Mouse (Mus musculus): ENCODE measurements around the gene Gprin1. TPM values are rescaled to one million over a fixed set of nuclear protein-coding genes. Genes with fewer than 3 reads are reported as not detected.

The Gprin1 gene
- polyA plus RNA-seq (2012; rRNA removed), result 0.07 and 0.09 TPM in 2 replicates

- no peaks in the 10 kb centered on the region for H3K4me1 ChIP-seq (ENCODE audit: control insufficient read depth, insufficient read depth, low read length)
- no peak for DNase-seq
- WGBS, result 5% methylated on average over 29 of the region's 29 CpGs
- H3K4me3 ChIP-seq (replicated peaks; ENCODE audit: extremely low read depth, low read depth, low read length), result no peak within 1 kb of the TSS
- TF ChIP-seq CTCF (IDR thresholded peaks at IDR 0.05; ENCODE audit: insufficient read depth, low read length), result no peak
- no peak for TF ChIP-seq POLR2A (IDR thresholded peaks at IDR 0.05; ENCODE audit: borderline replicate concordance, extremely low read depth, low read depth, low read length)
These were observed at the start of gene Gprin1 for GRCm38 (mm10) chr13:54749864-54750411. Gene Gprin1 (minus strand): TSS chr13:54749874.

- TF ChIP-seq POLR2A (IDR thresholded peaks at IDR 0.05; ENCODE audit: borderline replicate concordance, extremely low read depth, low read depth, low read length) (no peak), CTCF (IDR thresholded peaks at IDR 0.05; ENCODE audit: insufficient read depth, low read length) (no peak)
- 56% methylated on average over 10 of the region's 10 CpGs for WGBS
- no peaks in the 10 kb centered on the region for H3K4me1 ChIP-seq (ENCODE audit: control insufficient read depth, insufficient read depth, low read length)
- H3K4me3 ChIP-seq (replicated peaks; ENCODE audit: extremely low read depth, low read depth, low read length), result no peak overlapping the region
- no peak for DNase-seq
These were observed 49.1 kb upstream of the Gprin1 start for GRCm38 (mm10) chr13:54798740-54799139.

- TF ChIP-seq CTCF (IDR thresholded peaks at IDR 0.05; ENCODE audit: insufficient read depth, low read length) (no peak), POLR2A (IDR thresholded peaks at IDR 0.05; ENCODE audit: borderline replicate concordance, extremely low read depth, low read depth, low read length) (no peak)
- 78% methylated on average over 16 of the region's 16 CpGs for WGBS
- DNase-seq, result no peak
- Histone ChIP-seq H3K4me1 (ENCODE audit: control insufficient read depth, insufficient read depth, low read length) (no peaks in the 10 kb centered on the region), H3K4me3 (replicated peaks; ENCODE audit: extremely low read depth, low read depth, low read length) (no peak overlapping the region)
These were observed 48.4 kb upstream of the Gprin1 start for GRCm38 (mm10) chr13:54797861-54798643.

- H3K4me1 ChIP-seq (ENCODE audit: control insufficient read depth, insufficient read depth, low read length), result no peaks in the 10 kb centered on the region
- 44% methylated on average over 4 of the region's 4 CpGs for WGBS
- peak; percentile 23 for DNase-seq
- no peak for TF ChIP-seq POLR2A (IDR thresholded peaks at IDR 0.05; ENCODE audit: borderline replicate concordance, extremely low read depth, low read depth, low read length)
- peak; percentile 56 for TF ChIP-seq CTCF (IDR thresholded peaks at IDR 0.05; ENCODE audit: insufficient read depth, low read length)
- no peak overlapping the region for H3K4me3 ChIP-seq (replicated peaks; ENCODE audit: extremely low read depth, low read depth, low read length)
These were observed 47.7 kb upstream of the Gprin1 start for GRCm38 (mm10) chr13:54797356-54797755.

- no peak for TF ChIP-seq POLR2A (IDR thresholded peaks at IDR 0.05; ENCODE audit: borderline replicate concordance, extremely low read depth, low read depth, low read length)
- no peak for TF ChIP-seq CTCF (IDR thresholded peaks at IDR 0.05; ENCODE audit: insufficient read depth, low read length)
- 48% methylated on average over 5 of the region's 5 CpGs for WGBS
- Histone ChIP-seq H3K4me3 (replicated peaks; ENCODE audit: extremely low read depth, low read depth, low read length) (no peak overlapping the region), H3K4me1 (ENCODE audit: control insufficient read depth, insufficient read depth, low read length) (peaks cover 8% of the 10 kb centered on the region)
- DNase-seq, result no peak
These were observed 45.2 kb upstream of the Gprin1 start for GRCm38 (mm10) chr13:54794843-54795242.

GRCm38 (mm10) chr13:54794002-54794577, 44.4 kb upstream of the Gprin1 start:
- TF ChIP-seq POLR2A (IDR thresholded peaks at IDR 0.05; ENCODE audit: borderline replicate concordance, extremely low read depth, low read depth, low read length) (no peak), CTCF (IDR thresholded peaks at IDR 0.05; ENCODE audit: insufficient read depth, low read length) (no peak)
- 72% methylated on average over 16 of the region's 16 CpGs for WGBS
- Histone ChIP-seq H3K4me3 (replicated peaks; ENCODE audit: extremely low read depth, low read depth, low read length) (no peak overlapping the region), H3K4me1 (ENCODE audit: control insufficient read depth, insufficient read depth, low read length) (peaks cover 8% of the 10 kb centered on the region)
- DNase-seq, result no peak

GRCm38 (mm10) chr13:54792259-54793230, 42.9 kb upstream of the Gprin1 start:
- no peak for TF ChIP-seq POLR2A (IDR thresholded peaks at IDR 0.05; ENCODE audit: borderline replicate concordance, extremely low read depth, low read depth, low read length)
- no peak for TF ChIP-seq CTCF (IDR thresholded peaks at IDR 0.05; ENCODE audit: insufficient read depth, low read length)
- no peak overlapping the region for H3K4me3 ChIP-seq (replicated peaks; ENCODE audit: extremely low read depth, low read depth, low read length)
- peaks cover 8% of the 10 kb centered on the region for H3K4me1 ChIP-seq (ENCODE audit: control insufficient read depth, insufficient read depth, low read length)
- DNase-seq, result no peak
- 44% methylated on average over 21 of the region's 21 CpGs for WGBS

- peaks cover 8% of the 10 kb centered on the region for H3K4me1 ChIP-seq (ENCODE audit: control insufficient read depth, insufficient read depth, low read length)
- peak; percentile 54 for DNase-seq
- H3K4me3 ChIP-seq (replicated peaks; ENCODE audit: extremely low read depth, low read depth, low read length), result peak overlapping the region; percentile 92
- no peak for TF ChIP-seq POLR2A (IDR thresholded peaks at IDR 0.05; ENCODE audit: borderline replicate concordance, extremely low read depth, low read depth, low read length)
- no peak for TF ChIP-seq CTCF (IDR thresholded peaks at IDR 0.05; ENCODE audit: insufficient read depth, low read length)
- WGBS, result 2% methylated on average over 38 of the region's 38 CpGs
These were observed 40.1 kb upstream of the Gprin1 start for GRCm38 (mm10) chr13:54789561-54790397.

Data from lung, adult 2 months (tissue).